Mouse (Mus musculus) forebrain, embryonic 12.5 days (tissue): Measurements from ENCODE around the gene Ogg1. TPM values are rescaled to one million over a fixed set of nuclear protein-coding genes. Genes with fewer than 3 reads are reported as not detected.
A peak's percentile ranks its signal among the peaks of the same experiment; 100 is the strongest.

ENCODE experiments used
- ATAC-seq: fragments of 200-750 bp; cut with Nextera tagmentation; 2 replicates; pipeline ENCODE4 v1.8.0; 2017; ENCODE audit warnings: moderate TSS enrichment; ENCODE audit not compliant: low FRiP score
- H3K27ac ChIP-seq: fragments of 300-500 bp; sonication (generic); 2 replicates; pipeline ENCODE4 v1.5.1; 2016; ENCODE audit warnings: mild to moderate bottlenecking
- H3K27me3 ChIP-seq: fragments of 300-500 bp; sonication (generic); 2 replicates; pipeline ENCODE4 v1.6.1; 2016; ENCODE audit warnings: mild to moderate bottlenecking
- H3K36me3 ChIP-seq: fragments of 300-500 bp; sonication (generic); replicated peaks from 2 replicates; pipeline ENCODE4 v1.6.1; 2016; ENCODE audit warnings: mild to moderate bottlenecking
- H3K4me1 ChIP-seq: fragments of 300-500 bp; sonication (generic); 2 replicates; pipeline ENCODE4 v1.6.1; 2016
- H3K4me2 ChIP-seq: fragments of 300-500 bp; sonication (generic); 2 replicates; pipeline ENCODE4 v1.6.1; 2016; ENCODE audit warnings: mild to moderate bottlenecking, moderate library complexity
- H3K4me3 ChIP-seq: fragments of 300-500 bp; sonication (generic); replicated peaks from 2 replicates; pipeline ENCODE4 v1.5.1; 2016; ENCODE audit warnings: mild to moderate bottlenecking
- H3K9ac ChIP-seq: fragments of 300-500 bp; sonication (generic); 2 replicates; pipeline ENCODE4 v1.6.1; 2016; ENCODE audit warnings: mild to moderate bottlenecking
- H3K9me3 ChIP-seq: fragments of 300-500 bp; sonication (generic); 2 replicates; pipeline ENCODE4 v1.6.1; 2016
- WGBS: fragments of 180-500 bp; shearing (Covaris S2); methylation state at CpG from one replicate; pipeline ENCODE4 v1.1.7; 2016; 5-methylcytosine and 5-hydroxymethylcytosine counted together
- polyA plus RNA-seq: library from polyadenylated mRNA; unstranded; fragments of >200 nt; fragmentation: Nextera tagmentation; extraction: Ambion mirVana; gene quantifications from 2 replicates; pipeline ENCODE4 v1.2.1, GENCODE M21; 2016

The Ogg1 gene
- polyA plus RNA-seq, 1 experiment from 2014 or later, result 13.6 TPM

- no peaks in the 10 kb centered on the region for H3K9me3 ChIP-seq
- H3K4me3 ChIP-seq, result no peak overlapping the region
- 79% methylated on average over 3 of the region's 3 CpGs for WGBS
- H3K36me3 ChIP-seq, result no peaks in the 10 kb centered on the region
- H3K27me3 ChIP-seq, result no peaks in the 10 kb centered on the region
- ATAC-seq, result no peak
- no peak overlapping the region for H3K4me2 ChIP-seq
- no peak overlapping the region for H3K9ac ChIP-seq
- no peaks in the 10 kb centered on the region for H3K4me1 ChIP-seq
- H3K27ac ChIP-seq, result no peak overlapping the region
These were observed 26.0 kb downstream of the Ogg1 start for GRCm38 (mm10) chr6:113352820-113353219.

- H3K36me3 ChIP-seq, result no peaks in the 10 kb centered on the region
- no peaks in the 10 kb centered on the region for H3K9me3 ChIP-seq
- H3K4me2 ChIP-seq, result no peak overlapping the region
- no peak overlapping the region for H3K4me3 ChIP-seq
- H3K4me1 ChIP-seq, result no peaks in the 10 kb centered on the region
- H3K27ac ChIP-seq, result no peak overlapping the region
- no peak overlapping the region for H3K9ac ChIP-seq
- no peaks in the 10 kb centered on the region for H3K27me3 ChIP-seq
- WGBS, result 73% methylated on average over 3 of the region's 3 CpGs
- ATAC-seq, result no peak
These were observed 26.9 kb downstream of the Ogg1 start for GRCm38 (mm10) chr6:113353696-113354095.

GRCm38 (mm10) chr6:113361476-113361875 is 34.7 kb downstream of the Ogg1 start:
- Histone ChIP-seq H3K27ac (no peak overlapping the region), H3K9ac (no peak overlapping the region), H3K4me2 (no peak overlapping the region), H3K4me3 (no peak overlapping the region), H3K9me3 (no peaks in the 10 kb centered on the region), H3K36me3 (peaks cover 4% of the 10 kb centered on the region), H3K4me1 (no peaks in the 10 kb centered on the region), H3K27me3 (no peaks in the 10 kb centered on the region)
- WGBS, result 82% methylated on average over 4 of the region's 4 CpGs
- ATAC-seq, result no peak

GRCm38 (mm10) chr6:113362241-113362640 is 35.5 kb downstream of the Ogg1 start:
- Histone ChIP-seq H3K27me3 (no peaks in the 10 kb centered on the region), H3K9me3 (no peaks in the 10 kb centered on the region), H3K9ac (no peak overlapping the region), H3K4me1 (no peaks in the 10 kb centered on the region), H3K27ac (no peak overlapping the region), H3K4me2 (no peak overlapping the region), H3K4me3 (no peak overlapping the region), H3K36me3 (peaks cover 12% of the 10 kb centered on the region)
- ATAC-seq, result no peak
- WGBS, result 100% methylated on average over 1 of the region's 1 CpGs

- no peaks in the 10 kb centered on the region for H3K27me3 ChIP-seq
- H3K4me3 ChIP-seq, result no peak overlapping the region
- peaks cover 31% of the 10 kb centered on the region for H3K36me3 ChIP-seq
- no peak overlapping the region for H3K4me2 ChIP-seq
- no peak overlapping the region for H3K9ac ChIP-seq
- no peak for ATAC-seq
- no peaks in the 10 kb centered on the region for H3K9me3 ChIP-seq
- no peaks in the 10 kb centered on the region for H3K4me1 ChIP-seq
- whole genome bisulfite sequencing, result 69% methylated on average over 8 of the region's 8 CpGs
- no peak overlapping the region for H3K27ac ChIP-seq
These were observed 37.9 kb downstream of the Ogg1 start for GRCm38 (mm10) chr6:113364518-113365135.

- ATAC-seq, result no peak
- Histone ChIP-seq H3K4me3 (no peak overlapping the region), H3K36me3 (peaks cover 51% of the 10 kb centered on the region), H3K9me3 (no peaks in the 10 kb centered on the region), H3K4me2 (no peak overlapping the region), H3K4me1 (no peaks in the 10 kb centered on the region), H3K27me3 (no peaks in the 10 kb centered on the region), H3K9ac (no peak overlapping the region), H3K27ac (no peak overlapping the region)
- WGBS, result 92% methylated on average over 6 of the region's 6 CpGs
These were observed 39.9 kb downstream of the Ogg1 start for GRCm38 (mm10) chr6:113366639-113367038.

GRCm38 (mm10) chr6:113367574-113367973 is 40.8 kb downstream of the Ogg1 start:
- 100% methylated on average over 1 of the region's 1 CpGs for WGBS

GRCm38 (mm10) chr6:113368124-113368523 is 41.4 kb downstream of the Ogg1 start:
- no peak overlapping the region for H3K27ac ChIP-seq
- H3K27me3 ChIP-seq, result no peaks in the 10 kb centered on the region
- H3K4me2 ChIP-seq, result no peak overlapping the region
- no peak overlapping the region for H3K9ac ChIP-seq
- H3K4me1 ChIP-seq, result no peaks in the 10 kb centered on the region
- WGBS, result 90% methylated on average over 7 of the region's 7 CpGs
- ATAC-seq, result no peak
- H3K36me3 ChIP-seq, result peaks cover 66% of the 10 kb centered on the region
- H3K4me3 ChIP-seq, result no peak overlapping the region
- H3K9me3 ChIP-seq, result no peaks in the 10 kb centered on the region

More at GRCm38 (mm10) chr6:113367574-113367973, 40.8 kb downstream of the Ogg1 start:
- ATAC-seq, result no peak
- H3K27me3 ChIP-seq, result no peaks in the 10 kb centered on the region
- H3K4me2 ChIP-seq, result no peak overlapping the region
- H3K4me1 ChIP-seq, result no peaks in the 10 kb centered on the region
- H3K27ac ChIP-seq, result no peak overlapping the region
- H3K4me3 ChIP-seq, result no peak overlapping the region
- no peak overlapping the region for H3K9ac ChIP-seq
- H3K36me3 ChIP-seq, result peaks cover 60% of the 10 kb centered on the region
- H3K9me3 ChIP-seq, result no peaks in the 10 kb centered on the region

GRCm38 (mm10) chr6:113368577-113368976 is 41.8 kb downstream of the Ogg1 start:
- WGBS, result 80% methylated on average over 5 of the region's 5 CpGs
- H3K36me3 ChIP-seq, result peaks cover 70% of the 10 kb centered on the region
- H3K27ac ChIP-seq, result no peak overlapping the region
- H3K4me3 ChIP-seq, result no peak overlapping the region
- H3K4me2 ChIP-seq, result no peak overlapping the region
- H3K9me3 ChIP-seq, result no peaks in the 10 kb centered on the region
- H3K4me1 ChIP-seq, result no peaks in the 10 kb centered on the region
- no peak for ATAC-seq
- no peaks in the 10 kb centered on the region for H3K27me3 ChIP-seq
- H3K9ac ChIP-seq, result no peak overlapping the region

GRCm38 (mm10) chr6:113370194-113370929 is 43.6 kb downstream of the Ogg1 start:
- no peak overlapping the region for H3K27ac ChIP-seq
- H3K9me3 ChIP-seq, result no peaks in the 10 kb centered on the region
- H3K36me3 ChIP-seq, result peaks cover 84% of the 10 kb centered on the region
- no peak for ATAC-seq
- H3K4me3 ChIP-seq, result no peak overlapping the region
- H3K27me3 ChIP-seq, result no peaks in the 10 kb centered on the region
- H3K4me1 ChIP-seq, result no peaks in the 10 kb centered on the region
- H3K9ac ChIP-seq, result no peak overlapping the region
- no peak overlapping the region for H3K4me2 ChIP-seq
- 95% methylated on average over 20 of the region's 20 CpGs for WGBS

GRCm38 (mm10) chr6:113373491-113373890 is 46.7 kb downstream of the Ogg1 start:
- no peak for ATAC-seq
- peaks cover 9% of the 10 kb centered on the region for H3K4me1 ChIP-seq
- H3K4me2 ChIP-seq, result no peak overlapping the region
- no peaks in the 10 kb centered on the region for H3K9me3 ChIP-seq
- no peaks in the 10 kb centered on the region for H3K27me3 ChIP-seq
- peaks cover 71% of the 10 kb centered on the region for H3K36me3 ChIP-seq
- no peak overlapping the region for H3K9ac ChIP-seq
- no peak overlapping the region for H3K27ac ChIP-seq
- H3K4me3 ChIP-seq, result no peak overlapping the region
- WGBS, result 92% methylated on average over 4 of the region's 4 CpGs

- peak overlapping the region; percentile 88 for H3K4me2 ChIP-seq
- no peaks in the 10 kb centered on the region for H3K27me3 ChIP-seq
- H3K27ac ChIP-seq, result peak overlapping the region; percentile 94
- peak overlapping the region; percentile 78 for H3K4me3 ChIP-seq
- peaks cover 54% of the 10 kb centered on the region for H3K36me3 ChIP-seq
- H3K9me3 ChIP-seq, result no peaks in the 10 kb centered on the region
- H3K9ac ChIP-seq, result peak overlapping the region; percentile 91
- WGBS, result 9% methylated on average over 7 of the region's 7 CpGs
- no peak for ATAC-seq
- peaks cover 19% of the 10 kb centered on the region for H3K4me1 ChIP-seq
These were observed 50.4 kb downstream of the Ogg1 start for GRCm38 (mm10) chr6:113377172-113377495.
